Mouse (Mus musculus) ZHBTc4 (cell line): ENCODE measurements around the gene Unc45a.
A peak's percentile ranks its signal among the peaks of the same experiment; 100 is the strongest.

Source experiments
- DNase-seq: peaks from one replicate; pipeline ENCODE4 v3.0.0-alpha.2; 2011; ENCODE audit warnings: low read depth, low spot score

Gene Unc45a

GRCm38 (mm10) chr7:80368009-80368408 lies 27.2 kb upstream of the Unc45a start:
- no peak for DNase-seq

- DNase-seq = no peak
Measured at GRCm38 (mm10) chr7:80367232-80367631, 26.4 kb upstream of the Unc45a start.

- no peak for DNase-seq
Measured at GRCm38 (mm10) chr7:80365759-80366158, 25.0 kb upstream of the Unc45a start.

GRCm38 (mm10) chr7:80360435-80360834 lies 19.6 kb upstream of the Unc45a start:
- DNase-seq = no peak

GRCm38 (mm10) chr7:80358039-80358438 lies 17.2 kb upstream of the Unc45a start:
- no peak for DNase-seq

- DNase-seq = no peak
Measured at GRCm38 (mm10) chr7:80357156-80357555, 16.4 kb upstream of the Unc45a start.

- no peak for DNase-seq
Measured at GRCm38 (mm10) chr7:80356351-80356750, 15.5 kb upstream of the Unc45a start.

GRCm38 (mm10) chr7:80352920-80353319 lies 12.1 kb upstream of the Unc45a start:
- no peak for DNase-seq

- no peak for DNase-seq
Measured at GRCm38 (mm10) chr7:80350808-80351207, 10.0 kb upstream of the Unc45a start.

GRCm38 (mm10) chr7:80347670-80348586 lies 7.1 kb upstream of the Unc45a start:
- no peak for DNase-seq

GRCm38 (mm10) chr7:80346830-80347229 lies 6.0 kb upstream of the Unc45a start:
- no peak for DNase-seq

- DNase-seq = no peak
Measured at GRCm38 (mm10) chr7:80346173-80346572, 5.4 kb upstream of the Unc45a start.

GRCm38 (mm10) chr7:80343270-80344018 lies 2.6 kb upstream of the Unc45a start:
- DNase-seq = no peak

GRCm38 (mm10) chr7:80342858-80343257 lies 2.1 kb upstream of the Unc45a start, which contains the start of gene Hddc3:
TSS of gene Hddc3 (plus strand) at chr7:80343104.
- peak; percentile 98 for DNase-seq

GRCm38 (mm10) chr7:80341793-80342192 lies 988 bp upstream of the Unc45a start:
- no peak for DNase-seq

- peak; percentile 99 for DNase-seq
Measured at GRCm38 (mm10) chr7:80339793-80340628, 794 bp downstream of the Unc45a start.

- DNase-seq = no peak
Measured at GRCm38 (mm10) chr7:80339371-80339770, 1.4 kb downstream of the Unc45a start.

- no peak for DNase-seq
Measured at GRCm38 (mm10) chr7:80336932-80337331, 3.9 kb downstream of the Unc45a start.

GRCm38 (mm10) chr7:80334848-80335247 lies 6.0 kb downstream of the Unc45a start:
- no peak for DNase-seq

- no peak for DNase-seq
Measured at GRCm38 (mm10) chr7:80331433-80331832, 9.4 kb downstream of the Unc45a start.

- no peak for DNase-seq
Measured at GRCm38 (mm10) chr7:80330278-80330677, 10.5 kb downstream of the Unc45a start.

- DNase-seq = peak; percentile 22
Measured at GRCm38 (mm10) chr7:80326076-80326475, 14.7 kb downstream of the Unc45a start.
